Comparison of ENCODE assay signal across 33 mouse cellular contexts in the genomic region with DNA sequence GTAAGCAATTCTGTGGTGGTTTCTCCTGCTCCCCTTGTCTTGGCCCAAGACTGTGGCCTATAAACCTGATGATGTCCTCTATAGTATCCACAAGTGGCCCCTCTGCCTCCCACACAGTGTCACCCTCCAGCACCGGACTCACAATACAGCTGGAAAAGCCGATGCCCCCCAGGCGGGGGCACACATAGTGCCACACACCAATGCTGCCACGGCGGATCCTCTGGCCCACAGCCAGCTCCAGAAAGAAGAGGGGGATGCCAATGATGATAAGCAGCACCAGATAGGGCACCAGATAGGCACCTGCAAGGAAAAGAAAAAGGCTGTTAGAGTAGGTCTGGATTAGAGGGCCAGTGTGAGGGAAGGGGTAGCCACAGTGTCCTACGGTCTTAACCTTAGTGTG. TPM values are rescaled to one million over a fixed set of nuclear protein-coding genes. Genes with fewer than 3 reads are reported as not detected.
A peak's percentile ranks its signal among the peaks of the same experiment; 100 is the strongest.
DNase-seq lines count a peak whose midpoint lies in the region; ATAC-seq and TF ChIP-seq lines count a peak whose summit lies in the region.
"Had no signal": no experiment of that assay in that cellular context is flagged by ENCODE, and none has a peak within 500 bp of the region (broad histone marks: within the 10 kb centered on the region; RNA-seq: fewer than 3 reads in every experiment).

No protein-coding gene starts in this region.

- H3K9me3 ChIP-seq in forebrain, embryonic 12.5 days, result no peaks in the 10 kb centered on the region
- H3K9me3 ChIP-seq in forebrain, embryonic 10.5 days, result peaks cover 8% of the 10 kb centered on the region
- H3K9me3 ChIP-seq: hindbrain, embryonic 13.5 days; intestine, embryonic 15.5 days had no signal

- H3K4me3 ChIP-seq in forebrain, embryonic 12.5 days (replicated peaks), result no peak overlapping the region
- no peak overlapping the region for H3K4me3 ChIP-seq in forebrain, embryonic 10.5 days
- H3K4me3 ChIP-seq in layer of hippocampus, adult 2 months, result no peak overlapping the region
- H3K4me3 ChIP-seq: embryonic facial prominence, embryonic 10.5 days; embryonic facial prominence, embryonic 13.5 days; erythroblast, embryonic 14.5 days; gastrocnemius, adult 2 months; hindbrain, embryonic 13.5 days; intestine, embryonic 15.5 days had no signal

- H3K36me3 ChIP-seq in forebrain, embryonic 12.5 days (replicated peaks), result 0 out of 2 replicates have a peak, but pooled peaks cover 4% of the 10 kb centered on the region
- peaks cover 17% of the 10 kb centered on the region for H3K36me3 ChIP-seq in forebrain, embryonic 10.5 days (replicated peaks)
- H3K36me3 ChIP-seq: intestine, embryonic 15.5 days had no signal

- H3K4me2 ChIP-seq in forebrain, embryonic 12.5 days, result no peak overlapping the region
- H3K4me2 ChIP-seq: embryonic facial prominence, embryonic 13.5 days; heart, embryonic 11.5 days; hindbrain, embryonic 13.5 days; intestine, embryonic 15.5 days had no signal

- no peak for TF ChIP-seq CTCF in layer of hippocampus, adult 2 months (conservative IDR thresholded peaks at IDR 0.05)

- WGBS in forebrain, embryonic 12.5 days, result 88% methylated on average over 6 of the region's 6 CpGs
- WGBS in forebrain, embryonic 10.5 days, result 94% methylated on average over 6 of the region's 6 CpGs

- peaks cover 28% of the 10 kb centered on the region for H3K4me1 ChIP-seq in forebrain, embryonic 12.5 days
- H3K4me1 ChIP-seq in forebrain, embryonic 10.5 days, result peaks cover 9% of the 10 kb centered on the region; the same call in 1 of the 2 replicates
- H3K4me1 ChIP-seq: embryonic facial prominence, embryonic 10.5 days had no signal

- no peaks in the 10 kb centered on the region for H3K27me3 ChIP-seq in forebrain, embryonic 12.5 days
- no peaks in the 10 kb centered on the region for H3K27me3 ChIP-seq in forebrain, embryonic 10.5 days (ENCODE audit: poor library complexity, severe bottlenecking)
- H3K27me3 ChIP-seq: embryonic facial prominence, embryonic 13.5 days; intestine, embryonic 15.5 days had no signal

- peak overlapping the region; percentile 61; the same call in 1 of the 2 replicates for H3K27ac ChIP-seq in forebrain, embryonic 12.5 days
- no peak overlapping the region for H3K27ac ChIP-seq in forebrain, embryonic 10.5 days
- peak overlapping the region; percentile 41 for H3K27ac ChIP-seq in layer of hippocampus, adult 2 months
- H3K27ac ChIP-seq: embryonic facial prominence, embryonic 10.5 days; embryonic facial prominence, embryonic 13.5 days; gastrocnemius, adult 2 months; intestine, embryonic 15.5 days had no signal

- no peak overlapping the region for H3K9ac ChIP-seq in forebrain, embryonic 12.5 days
- H3K9ac ChIP-seq: embryonic facial prominence, embryonic 13.5 days; intestine, embryonic 15.5 days had no signal

- peak; percentile 61 for DNase-seq in cerebellum, adult 11-12 months
- DNase-seq in cerebellum, adult 8-10 months, result no peak
- DNase-seq in forebrain, embryonic 10.5 days (ENCODE audit: extremely low spot score, low spot score), result no peak
- no peak for DNase-seq in layer of hippocampus, adult 2 months (ENCODE audit: low spot score in 2 of 2)
- DNase-seq in layer of hippocampus, postnatal 10 days (ENCODE audit: low spot score in 2 of 2), result no peak
- DNase-seq: adrenal gland, adult 8-10 months; adrenal gland, postnatal 25 days; cerebellum, adult 9-10 months; cerebellum, postnatal 36 days; embryo, embryonic 11 days; gastrocnemius, adult 2 months; gastrocnemius, postnatal 14 days; heart, adult 11 months; kidney, adult 11 months; kidney, adult 8-10 months had no signal

- no peak for ATAC-seq in forebrain, embryonic 12.5 days (ENCODE audit: low FRiP score)
- ATAC-seq: activated CD4-positive, CD25-positive, alpha-beta regulatory T cell, adult 4 months; intestine, embryonic 15.5 days had no signal

RNA-seq across cellular contexts. Expression of gene Slc6a17, which starts 22.3 kb away (rescaled TPM):
- polyA plus RNA-seq in forebrain, embryonic 12.5 days (2016; fragmentation: Nextera tagmentation; extraction: Ambion mirVana), result 5.7 and 8.3 TPM in 2 replicates
- polyA plus RNA-seq in forebrain, embryonic 10.5 days (2016; fragmentation: Nextera tagmentation; extraction: Ambion mirVana), result 2.4 and 3.7 TPM in 2 replicates
- 100 to 1,000 TPM; 276 to 290 TPM for total RNA-seq in layer of hippocampus, adult 2 months (2021)
- 100 to 1,000 TPM; 197 to 222 TPM for total RNA-seq in layer of hippocampus, postnatal 10 days (2021)
- polyA plus RNA-seq: activated CD4-positive, CD25-positive, alpha-beta regulatory T cell, adult 4 months; erythroblast, embryonic 14.5 days had no signal

RNA-seq across cellular contexts. Expression of gene Kcnc4, which starts 36.2 kb away (rescaled TPM):
- polyA plus RNA-seq in forebrain, embryonic 12.5 days (2016; fragmentation: Nextera tagmentation; extraction: Ambion mirVana), result 0.32 and 0.47 TPM in 2 replicates
- polyA plus RNA-seq in forebrain, embryonic 10.5 days (2016; fragmentation: Nextera tagmentation; extraction: Ambion mirVana), result not detected in 2 replicates
- total RNA-seq in layer of hippocampus, adult 2 months (2021), result 10 to 100 TPM; 59.1 to 62.3 TPM
- total RNA-seq in layer of hippocampus, postnatal 10 days (2021), result 10 to 100 TPM; 33.9 to 37.5 TPM
- total RNA-seq: hematopoietic stem cell, adult 5-6 weeks had no signal
- polyA plus RNA-seq: activated CD4-positive, CD25-positive, alpha-beta regulatory T cell, adult 4 months; erythroblast, embryonic 14.5 days had no signal

RNA-seq across cellular contexts. Expression of gene Ubl4b, which starts 59.3 kb away (rescaled TPM):
- polyA plus RNA-seq in forebrain, embryonic 12.5 days (2016; fragmentation: Nextera tagmentation; extraction: Ambion mirVana), result 0.19 and 0.27 TPM in 2 replicates
- 0.46 and 0.54 TPM in 2 replicates for polyA plus RNA-seq in forebrain, embryonic 10.5 days (2016; fragmentation: Nextera tagmentation; extraction: Ambion mirVana)
- total RNA-seq in layer of hippocampus, adult 2 months (2021), result not detected
- not detected for total RNA-seq in layer of hippocampus, postnatal 10 days (2021)
- total RNA-seq: adrenal gland, adult 8-10 months; adrenal gland, postnatal 25 days; ES-E14; gastrocnemius, adult 2 months; gastrocnemius, postnatal 14 days; gastrocnemius, postnatal 4 days; heart, adult 8-10 months; heart, postnatal 25 days; hematopoietic stem cell, adult 5-6 weeks had no signal
- polyA plus RNA-seq: activated CD4-positive, CD25-positive, alpha-beta regulatory T cell, adult 4 months; brain, embryonic 14.5 days; cortical plate, adult 2 months; erythroblast, embryonic 14.5 days; heart, embryonic 11.5 days; heart, embryonic 14.5 days; heart, postnatal 0 days; hindbrain, embryonic 13.5 days; hindbrain, embryonic 16.5 days; intestine, embryonic 15.5 days had no signal
